Mouse (Mus musculus): ENCODE data around the gene Opcml. TPM values are rescaled to one million over a fixed set of nuclear protein-coding genes. Genes with fewer than 3 reads are reported as not detected.

The Opcml gene
- polyA plus RNA-seq, 1 experiment = not detected

- no peak overlapping the region for H3ac ChIP-seq (ENCODE audit: control insufficient read depth, insufficient read length)
- H3K27me3 ChIP-seq (ENCODE audit: control insufficient read depth, insufficient read depth, insufficient read length) = no peaks in the 10 kb centered on the region
- H3K36me3 ChIP-seq (ENCODE audit: control insufficient read depth, insufficient read depth) = no peaks in the 10 kb centered on the region
- H3K4me2 ChIP-seq (ENCODE audit: low read depth) = no peak overlapping the region
- TF ChIP-seq REST (IDR thresholded peaks at IDR 0.05; ENCODE audit: insufficient read depth, insufficient read length) = no peak
- no peak for TF ChIP-seq MYOG (IDR thresholded peaks at IDR 0.05; ENCODE audit: control insufficient read depth in 1 of 3, insufficient read depth in 1 of 3, insufficient read length in 2 of 3, low read depth in 2 of 3)
- TF ChIP-seq MYOD1 (IDR thresholded peaks at IDR 0.05; ENCODE audit: control insufficient read depth in 1 of 3, insufficient read length in 2 of 3, low read depth in 2 of 3) = no peak
- TF ChIP-seq CEBPB (IDR thresholded peaks at IDR 0.05; ENCODE audit: insufficient read depth, poor library complexity, severe bottlenecking) = no peak
- TF ChIP-seq TCF3 (IDR thresholded peaks at IDR 0.05; ENCODE audit: insufficient read length, low read depth) = no peak
- no peak for TF ChIP-seq E2F4 (IDR thresholded peaks at IDR 0.05; ENCODE audit: insufficient read depth)
- TF ChIP-seq USF1 (IDR thresholded peaks at IDR 0.05; ENCODE audit: low read depth) = no peak
- TF ChIP-seq POLR2A (IDR thresholded peaks at IDR 0.05; ENCODE audit: insufficient read length, low read depth) = no peak
- no peak for TF ChIP-seq TCF12 (IDR thresholded peaks at IDR 0.05; ENCODE audit: insufficient read depth, poor library complexity, severe bottlenecking)
- TF ChIP-seq MAX (IDR thresholded peaks at IDR 0.05; ENCODE audit: low read depth) = no peak
- no peak for TF ChIP-seq POLR2AphosphoS2 (IDR thresholded peaks at IDR 0.05; ENCODE audit: insufficient read length, low read depth)
- TF ChIP-seq SRF (IDR thresholded peaks at IDR 0.05; ENCODE audit: control insufficient read depth, insufficient read length, low read depth) = no peak
- no peak overlapping the region for H3K4me3 ChIP-seq
- H3K79me2 ChIP-seq (ENCODE audit: control insufficient read depth, insufficient read depth) = no peaks in the 10 kb centered on the region
These were observed 407.1 kb downstream of the Opcml start for GRCm38 (mm10) chr9:28197631-28198030.

GRCm38 (mm10) chr9:28198106-28198694 is 407.6 kb downstream of the Opcml start:
- Histone ChIP-seq H3K4me3 (no peak overlapping the region), H3K27me3 (ENCODE audit: control insufficient read depth, insufficient read depth, insufficient read length) (no peaks in the 10 kb centered on the region), H3K36me3 (ENCODE audit: control insufficient read depth, insufficient read depth) (no peaks in the 10 kb centered on the region), H3ac (ENCODE audit: control insufficient read depth, insufficient read length) (no peak overlapping the region), H3K79me2 (ENCODE audit: control insufficient read depth, insufficient read depth) (no peaks in the 10 kb centered on the region), H3K4me2 (ENCODE audit: low read depth) (no peak overlapping the region)
- TF ChIP-seq E2F4 (IDR thresholded peaks at IDR 0.05; ENCODE audit: insufficient read depth) = no peak
- TF ChIP-seq CEBPB (IDR thresholded peaks at IDR 0.05; ENCODE audit: insufficient read depth, poor library complexity, severe bottlenecking) = no peak
- TF ChIP-seq MYOG (IDR thresholded peaks at IDR 0.05; ENCODE audit: control insufficient read depth in 1 of 3, insufficient read depth in 1 of 3, insufficient read length in 2 of 3, low read depth in 2 of 3) = no peak
- TF ChIP-seq POLR2AphosphoS2 (IDR thresholded peaks at IDR 0.05; ENCODE audit: insufficient read length, low read depth) = no peak
- TF ChIP-seq MYOD1 (IDR thresholded peaks at IDR 0.05; ENCODE audit: control insufficient read depth in 1 of 3, insufficient read length in 2 of 3, low read depth in 2 of 3) = no peak
- no peak for TF ChIP-seq TCF12 (IDR thresholded peaks at IDR 0.05; ENCODE audit: insufficient read depth, poor library complexity, severe bottlenecking)
- no peak for TF ChIP-seq USF1 (IDR thresholded peaks at IDR 0.05; ENCODE audit: low read depth)
- no peak for TF ChIP-seq REST (IDR thresholded peaks at IDR 0.05; ENCODE audit: insufficient read depth, insufficient read length)
- TF ChIP-seq MAX (IDR thresholded peaks at IDR 0.05; ENCODE audit: low read depth) = no peak
- TF ChIP-seq POLR2A (IDR thresholded peaks at IDR 0.05; ENCODE audit: insufficient read length, low read depth) = no peak
- TF ChIP-seq SRF (IDR thresholded peaks at IDR 0.05; ENCODE audit: control insufficient read depth, insufficient read length, low read depth) = no peak
- TF ChIP-seq TCF3 (IDR thresholded peaks at IDR 0.05; ENCODE audit: insufficient read length, low read depth) = no peak

GRCm38 (mm10) chr9:28207441-28207840 is 416.9 kb downstream of the Opcml start:
- Histone ChIP-seq H3K36me3 (ENCODE audit: control insufficient read depth, insufficient read depth) (no peaks in the 10 kb centered on the region), H3ac (ENCODE audit: control insufficient read depth, insufficient read length) (no peak overlapping the region), H3K4me3 (no peak overlapping the region), H3K27me3 (ENCODE audit: control insufficient read depth, insufficient read depth, insufficient read length) (no peaks in the 10 kb centered on the region), H3K4me2 (ENCODE audit: low read depth) (no peak overlapping the region), H3K79me2 (ENCODE audit: control insufficient read depth, insufficient read depth) (no peaks in the 10 kb centered on the region)
- TF ChIP-seq CEBPB (IDR thresholded peaks at IDR 0.05; ENCODE audit: insufficient read depth, poor library complexity, severe bottlenecking) = no peak
- no peak for TF ChIP-seq USF1 (IDR thresholded peaks at IDR 0.05; ENCODE audit: low read depth)
- TF ChIP-seq MYOG (IDR thresholded peaks at IDR 0.05; ENCODE audit: control insufficient read depth in 1 of 3, insufficient read depth in 1 of 3, insufficient read length in 2 of 3, low read depth in 2 of 3) = no peak
- no peak for TF ChIP-seq E2F4 (IDR thresholded peaks at IDR 0.05; ENCODE audit: insufficient read depth)
- TF ChIP-seq REST (IDR thresholded peaks at IDR 0.05; ENCODE audit: insufficient read depth, insufficient read length) = no peak
- TF ChIP-seq POLR2A (IDR thresholded peaks at IDR 0.05; ENCODE audit: insufficient read length, low read depth) = no peak
- TF ChIP-seq TCF3 (IDR thresholded peaks at IDR 0.05; ENCODE audit: insufficient read length, low read depth) = no peak
- no peak for TF ChIP-seq MAX (IDR thresholded peaks at IDR 0.05; ENCODE audit: low read depth)
- TF ChIP-seq MYOD1 (IDR thresholded peaks at IDR 0.05; ENCODE audit: control insufficient read depth in 1 of 3, insufficient read length in 2 of 3, low read depth in 2 of 3) = no peak
- no peak for TF ChIP-seq SRF (IDR thresholded peaks at IDR 0.05; ENCODE audit: control insufficient read depth, insufficient read length, low read depth)
- TF ChIP-seq TCF12 (IDR thresholded peaks at IDR 0.05; ENCODE audit: insufficient read depth, poor library complexity, severe bottlenecking) = no peak
- TF ChIP-seq POLR2AphosphoS2 (IDR thresholded peaks at IDR 0.05; ENCODE audit: insufficient read length, low read depth) = no peak

GRCm38 (mm10) chr9:28208696-28209095 is 418.1 kb downstream of the Opcml start:
- Histone ChIP-seq H3K27me3 (ENCODE audit: control insufficient read depth, insufficient read depth, insufficient read length) (no peaks in the 10 kb centered on the region), H3K4me2 (ENCODE audit: low read depth) (no peak overlapping the region), H3K79me2 (ENCODE audit: control insufficient read depth, insufficient read depth) (no peaks in the 10 kb centered on the region), H3ac (ENCODE audit: control insufficient read depth, insufficient read length) (no peak overlapping the region), H3K36me3 (ENCODE audit: control insufficient read depth, insufficient read depth) (no peaks in the 10 kb centered on the region), H3K4me3 (no peak overlapping the region)
- no peak for TF ChIP-seq TCF12 (IDR thresholded peaks at IDR 0.05; ENCODE audit: insufficient read depth, poor library complexity, severe bottlenecking)
- no peak for TF ChIP-seq CEBPB (IDR thresholded peaks at IDR 0.05; ENCODE audit: insufficient read depth, poor library complexity, severe bottlenecking)
- no peak for TF ChIP-seq E2F4 (IDR thresholded peaks at IDR 0.05; ENCODE audit: insufficient read depth)
- TF ChIP-seq POLR2A (IDR thresholded peaks at IDR 0.05; ENCODE audit: insufficient read length, low read depth) = no peak
- no peak for TF ChIP-seq TCF3 (IDR thresholded peaks at IDR 0.05; ENCODE audit: insufficient read length, low read depth)
- no peak for TF ChIP-seq USF1 (IDR thresholded peaks at IDR 0.05; ENCODE audit: low read depth)
- no peak for TF ChIP-seq REST (IDR thresholded peaks at IDR 0.05; ENCODE audit: insufficient read depth, insufficient read length)
- no peak for TF ChIP-seq MYOD1 (IDR thresholded peaks at IDR 0.05; ENCODE audit: control insufficient read depth in 1 of 3, insufficient read length in 2 of 3, low read depth in 2 of 3)
